Mouse (Mus musculus) R1 (cell line): Measurements from ENCODE around the gene Ap5m1.

ENCODE experiments used
- DNase-seq: peaks from one replicate; pipeline ENCODE4 v3.0.0-alpha.2; 2018; ENCODE audit warnings: low read depth, low spot score

Ap5m1 gene

GRCm38 (mm10) chr14:49127162-49127779, 61.4 kb downstream of the Ap5m1 start:
- DNase-seq: peak; percentile 48

GRCm38 (mm10) chr14:49128544-49129263, 62.8 kb downstream of the Ap5m1 start:
- peak; percentile 87 for DNase-seq

- DNase-seq: peak; percentile 43
Observed at GRCm38 (mm10) chr14:49132391-49132790, 66.5 kb downstream of the Ap5m1 start.

GRCm38 (mm10) chr14:49138171-49138570, 72.3 kb downstream of the Ap5m1 start:
- no peak for DNase-seq

GRCm38 (mm10) chr14:49140756-49141155, 74.9 kb downstream of the Ap5m1 start:
- no peak for DNase-seq
